Mouse (Mus musculus): Measurements from ENCODE around the gene Lipo2. TPM values are rescaled to one million over a fixed set of nuclear protein-coding genes. Genes with fewer than 3 reads are reported as not detected.

The Lipo2 gene
- polyA plus RNA-seq (2012; rRNA removed) = not detected in 2 replicates

DNA sequence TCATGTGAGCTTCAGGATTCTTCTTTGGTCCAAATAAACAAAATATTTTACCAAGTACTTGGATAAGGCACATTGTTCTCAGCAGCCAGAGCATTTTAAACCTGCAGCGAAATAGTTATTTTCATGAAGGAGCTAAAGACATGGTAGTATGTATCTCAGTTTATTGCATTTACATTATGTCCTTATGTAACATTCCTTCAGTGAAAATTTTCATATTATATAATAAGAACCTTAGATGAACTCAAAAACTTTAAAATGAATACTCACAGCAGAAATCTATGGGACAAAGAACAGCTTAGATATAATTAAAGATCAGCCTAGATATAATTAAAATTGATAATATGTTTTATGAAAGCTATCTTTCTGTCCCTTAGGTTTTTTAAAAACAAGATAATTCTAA lies at the start of gene Lipo2:
Gene Lipo2 (minus strand): TSS at position 101 of the 400 bp plus-strand sequence.

DNA sequence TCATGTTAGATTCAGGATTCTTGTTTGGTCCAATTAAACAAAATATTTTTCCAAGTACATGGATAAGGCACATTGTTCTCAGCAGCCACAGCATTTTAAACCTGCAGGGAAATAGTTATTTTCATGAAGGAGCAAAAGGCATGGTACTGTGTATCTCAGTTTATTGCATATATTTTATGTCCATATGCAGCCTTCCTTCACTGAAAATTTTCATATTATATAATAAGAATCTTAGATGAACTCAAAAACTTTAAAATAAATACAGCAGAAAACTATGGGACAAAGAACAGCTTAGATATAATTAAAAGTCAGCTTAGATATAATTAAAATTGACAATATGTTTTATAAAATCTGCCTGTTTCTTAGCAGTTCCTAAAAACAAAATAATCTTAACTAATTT lies 36.2 kb upstream of the Lipo2 start, which contains the start of gene Lipo1:
Gene Lipo1 (minus strand): TSS at position 101 of the 400 bp plus-strand sequence.

GRCm38 (mm10) chr19:33761287-33762086 lies 10.3 kb upstream of the Lipo2 start, which contains the start of gene Lipo3:
Gene Lipo3 (minus strand): TSS chr19:33761951.

Other genes with a start within 250 kb of the Lipo2 start
- gene Lipo4, start 233.6 kb downstream of the Lipo2 start, polyA plus RNA-seq (2012; rRNA removed) = not detected in 2 replicates
- not detected in 2 replicates for gene Gm8978, start 126.1 kb downstream of the Lipo2 start, polyA plus RNA-seq (2012; rRNA removed)
- gene Lipo3, start 10.6 kb upstream of the Lipo2 start, polyA plus RNA-seq (2012; rRNA removed) = 4.5 and 5.1 TPM in 2 replicates
- gene Lipo1, start 36.1 kb upstream of the Lipo2 start, polyA plus RNA-seq (2012; rRNA removed) = not detected in 2 replicates
- gene Lipf, start 209.8 kb upstream of the Lipo2 start, polyA plus RNA-seq (2012; rRNA removed) = not detected in 2 replicates